9 mouse cellular contexts compared by ENCODE assay signal in genomic region chr4:140084064-140084463, GRCm38 (mm10).
DNase-seq lines count a peak whose midpoint lies in the region; ATAC-seq lines count a peak whose summit lies in the region.
"Had no signal": no experiment of that assay in that cellular context is flagged by ENCODE, and none has a peak within 500 bp of the region (broad histone marks: within the 10 kb centered on the region; RNA-seq: fewer than 3 reads in every experiment).

No protein-coding gene starts in this region.

- no peaks in the 10 kb centered on the region for H3K27me3 ChIP-seq in forebrain, embryonic 14.5 days (replicated peaks; ENCODE audit: control insufficient read depth, insufficient read depth, low read length)
- peaks cover 7% of the 10 kb centered on the region; the same call in 1 of the 2 replicates for H3K27me3 ChIP-seq in forebrain, embryonic 12.5 days
- H3K27me3 ChIP-seq in intestine, embryonic 14.5 days (replicated peaks; ENCODE audit: control insufficient read depth, insufficient read depth, low read length), result no peaks in the 10 kb centered on the region
- H3K27me3 ChIP-seq in intestine, embryonic 16.5 days (replicated peaks; ENCODE audit: control insufficient read depth, insufficient read depth, low read length), result no peaks in the 10 kb centered on the region
- no peaks in the 10 kb centered on the region for H3K27me3 ChIP-seq in embryonic facial prominence, embryonic 15.5 days
- H3K27me3 ChIP-seq in limb, embryonic 13.5 days, result peaks cover 8% of the 10 kb centered on the region; the same call in 1 of the 2 replicates

- no peak for ATAC-seq in forebrain, embryonic 14.5 days
- ATAC-seq in forebrain, embryonic 12.5 days (ENCODE audit: low FRiP score), result no peak
- no peak for ATAC-seq in intestine, embryonic 14.5 days (replicated peaks; ENCODE audit: low FRiP score, low TSS enrichment, low read depth)
- no peak for ATAC-seq in intestine, embryonic 16.5 days
- no peak for ATAC-seq in embryonic facial prominence, embryonic 15.5 days (ENCODE audit: insufficient number of reproducible peaks, low FRiP score, low TSS enrichment, low read depth)
- no peak for ATAC-seq in limb, embryonic 13.5 days (ENCODE audit: low FRiP score, low read depth)

- 77% methylated on average over 5 of the region's 5 CpGs for WGBS in forebrain, embryonic 14.5 days
- 82% methylated on average over 5 of the region's 5 CpGs for WGBS in forebrain, embryonic 12.5 days
- 74% methylated on average over 5 of the region's 5 CpGs for WGBS in intestine, embryonic 14.5 days
- 79% methylated on average over 5 of the region's 5 CpGs for WGBS in intestine, embryonic 16.5 days
- 72% methylated on average over 5 of the region's 5 CpGs for WGBS in embryonic facial prominence, embryonic 15.5 days
- 75% methylated on average over 5 of the region's 5 CpGs for WGBS in limb, embryonic 13.5 days

- H3K4me2 ChIP-seq in forebrain, embryonic 14.5 days (ENCODE audit: low read length), result no peak overlapping the region
- no peak overlapping the region for H3K4me2 ChIP-seq in forebrain, embryonic 12.5 days
- no peak overlapping the region for H3K4me2 ChIP-seq in intestine, embryonic 14.5 days (ENCODE audit: low read length)
- H3K4me2 ChIP-seq in intestine, embryonic 16.5 days (ENCODE audit: low read depth, low read length), result no peak overlapping the region
- H3K4me2 ChIP-seq in embryonic facial prominence, embryonic 15.5 days (replicated peaks), result no peak overlapping the region
- H3K4me2 ChIP-seq in limb, embryonic 13.5 days (replicated peaks), result no peak overlapping the region

- DNase-seq in forebrain, embryonic 14.5 days (ENCODE audit: low spot score), result no peak
- DNase-seq in intestine, embryonic 14.5 days (ENCODE audit: low spot score), result no peak
- DNase-seq in kidney, postnatal 14 days, result no peak
- DNase-seq: lung, postnatal 14 days; thymus, adult 18-20 months had no signal

- no peaks in the 10 kb centered on the region for H3K36me3 ChIP-seq in forebrain, embryonic 14.5 days (ENCODE audit: control insufficient read depth, insufficient read depth, low read length)
- no peaks in the 10 kb centered on the region for H3K36me3 ChIP-seq in forebrain, embryonic 12.5 days (replicated peaks)
- H3K36me3 ChIP-seq in intestine, embryonic 14.5 days (ENCODE audit: control insufficient read depth, insufficient read depth, low read length), result no peaks in the 10 kb centered on the region
- no peaks in the 10 kb centered on the region for H3K36me3 ChIP-seq in intestine, embryonic 16.5 days (ENCODE audit: control insufficient read depth, insufficient read depth, low read length)
- no peaks in the 10 kb centered on the region for H3K36me3 ChIP-seq in embryonic facial prominence, embryonic 15.5 days
- H3K36me3 ChIP-seq in limb, embryonic 13.5 days, result no peaks in the 10 kb centered on the region

- H3K4me3 ChIP-seq in forebrain, embryonic 14.5 days (ENCODE audit: low read depth, low read length), result no peak overlapping the region
- no peak overlapping the region for H3K4me3 ChIP-seq in forebrain, embryonic 12.5 days (replicated peaks)
- no peak overlapping the region for H3K4me3 ChIP-seq in intestine, embryonic 14.5 days (ENCODE audit: low read depth, low read length)
- H3K4me3 ChIP-seq in intestine, embryonic 16.5 days (ENCODE audit: low read length), result no peak overlapping the region
- no peak overlapping the region for H3K4me3 ChIP-seq in embryonic facial prominence, embryonic 15.5 days (replicated peaks)
- no peak overlapping the region for H3K4me3 ChIP-seq in limb, embryonic 13.5 days

- H3K27ac ChIP-seq in forebrain, embryonic 14.5 days (ENCODE audit: low read depth, low read length), result peak overlapping the region; percentile 40; the same call in 1 of the 2 replicates
- no peak overlapping the region for H3K27ac ChIP-seq in forebrain, embryonic 12.5 days
- H3K27ac ChIP-seq in intestine, embryonic 14.5 days (ENCODE audit: low read depth), result peak overlapping the region; percentile 47
- H3K27ac ChIP-seq in intestine, embryonic 16.5 days (ENCODE audit: low read length), result no peak overlapping the region
- 0 out of 2 replicates have a peak overlapping the region, but pooled peaks have one; percentile 4 for H3K27ac ChIP-seq in embryonic facial prominence, embryonic 15.5 days (replicated peaks)
- H3K27ac ChIP-seq in limb, embryonic 13.5 days, result peak overlapping the region; percentile 39; the same call in 1 of the 2 replicates

- no peak overlapping the region for H3K9ac ChIP-seq in forebrain, embryonic 14.5 days (ENCODE audit: low read length)
- no peak overlapping the region for H3K9ac ChIP-seq in forebrain, embryonic 12.5 days
- no peak overlapping the region for H3K9ac ChIP-seq in intestine, embryonic 14.5 days (ENCODE audit: low read length)
- H3K9ac ChIP-seq in intestine, embryonic 16.5 days (ENCODE audit: low read depth, low read length), result no peak overlapping the region
- no peak overlapping the region for H3K9ac ChIP-seq in embryonic facial prominence, embryonic 15.5 days
- H3K9ac ChIP-seq in limb, embryonic 13.5 days, result no peak overlapping the region

- H3K4me1 ChIP-seq in forebrain, embryonic 14.5 days (ENCODE audit: control insufficient read depth, insufficient read depth, low read length), result peaks cover 11% of the 10 kb centered on the region
- H3K4me1 ChIP-seq in forebrain, embryonic 12.5 days, result peaks cover 7% of the 10 kb centered on the region
- H3K4me1 ChIP-seq in intestine, embryonic 14.5 days (replicated peaks; ENCODE audit: control insufficient read depth, insufficient read depth, low read length), result 0 out of 2 replicates have a peak, but pooled peaks cover 5% of the 10 kb centered on the region
- no peaks in the 10 kb centered on the region for H3K4me1 ChIP-seq in intestine, embryonic 16.5 days (ENCODE audit: control insufficient read depth, insufficient read depth, low read length)
- no peaks in the 10 kb centered on the region for H3K4me1 ChIP-seq in embryonic facial prominence, embryonic 15.5 days
- H3K4me1 ChIP-seq in limb, embryonic 13.5 days, result peaks cover 7% of the 10 kb centered on the region; the same call in 1 of the 2 replicates

- no peaks in the 10 kb centered on the region for H3K9me3 ChIP-seq in forebrain, embryonic 14.5 days (replicated peaks; ENCODE audit: control insufficient read depth, low read length)
- no peaks in the 10 kb centered on the region for H3K9me3 ChIP-seq in forebrain, embryonic 12.5 days
- H3K9me3 ChIP-seq in intestine, embryonic 14.5 days (ENCODE audit: control insufficient read depth, low read length), result no peaks in the 10 kb centered on the region
- no peaks in the 10 kb centered on the region for H3K9me3 ChIP-seq in intestine, embryonic 16.5 days (ENCODE audit: control insufficient read depth, low read length)
- H3K9me3 ChIP-seq in embryonic facial prominence, embryonic 15.5 days (replicated peaks), result no peaks in the 10 kb centered on the region
- H3K9me3 ChIP-seq in limb, embryonic 13.5 days, result no peaks in the 10 kb centered on the region

Comparison
In these comparisons a context has a peak if more than half of its experiments do, and no peak if none do; other contexts are left out.
1. H3K27ac ChIP-seq: peak in forebrain, embryonic 14.5 days (single experiment), intestine, embryonic 14.5 days (single experiment), embryonic facial prominence, embryonic 15.5 days (single experiment) and limb, embryonic 13.5 days (single experiment); none in forebrain, embryonic 12.5 days (single experiment) and intestine, embryonic 16.5 days (single experiment).